Mouse (Mus musculus) hematopoietic multipotent progenitor cell, adult 10-12 weeks (in vitro differentiated cells): ENCODE measurements around the gene Ppp1r12b. TPM values are rescaled to one million over a fixed set of nuclear protein-coding genes. Genes with fewer than 3 reads are reported as not detected.

ENCODE experiments used
- polyA plus RNA-seq: library from polyadenylated mRNA; stranded (reverse); fragments of >175 nt; gene quantifications from 2 replicates; pipeline ENCODE4 v1.2.3, GENCODE M21; 2012; ENCODE audit warnings: low replicate concordance

Gene Ppp1r12b
- 3.7 and 4.6 TPM in 2 replicates for polyA plus RNA-seq

DNA sequence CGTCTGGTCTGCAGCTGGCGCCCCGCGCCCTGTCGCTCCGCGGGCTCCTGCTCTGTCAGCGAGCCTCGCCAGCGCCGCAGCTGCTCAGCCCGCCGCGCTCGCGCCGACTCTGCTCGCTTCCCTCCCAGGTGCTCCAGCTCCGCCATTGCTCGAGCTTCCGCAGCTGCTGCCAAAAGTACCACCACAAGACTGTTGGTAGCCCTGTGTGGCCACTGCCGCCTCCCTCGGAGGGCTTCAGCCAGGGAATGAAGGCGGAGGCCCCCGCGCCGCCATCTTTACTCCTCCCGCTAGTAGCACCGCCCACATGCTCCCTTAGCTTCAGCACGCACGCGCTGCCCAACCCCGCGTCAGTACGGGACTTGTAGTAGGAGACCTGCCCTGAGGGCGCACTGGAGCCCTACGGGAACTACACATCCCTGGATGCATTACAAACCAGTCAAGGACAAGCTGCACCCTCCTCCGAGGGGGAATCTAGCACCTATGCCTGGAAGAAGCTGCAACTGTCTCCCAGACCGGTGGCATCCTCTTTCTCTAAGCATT, at the start of gene Ppp1r12b:
TSS of gene Ppp1r12b (minus strand) at position 306 of the 540 bp plus-strand sequence.

GRCm38 (mm10) chr1:134962053-134962803, 6.5 kb upstream of the Ppp1r12b start, which contains the start of gene Ube2t:
Ube2t (plus strand) TSS chr1:134962565.

Other genes with a start within 250 kb of the Ppp1r12b start
- gene Ube2t, start 6.6 kb upstream of the Ppp1r12b start, polyA plus RNA-seq: 11.1 and 11.4 TPM in 2 replicates
- 0.04 TPM in 1 of 2 replicates, not detected in the other for gene Lgr6, start 149.3 kb upstream of the Ppp1r12b start, polyA plus RNA-seq
- 63.6 and 82.9 TPM in 2 replicates for gene Ptpn7, start 176.8 kb upstream of the Ppp1r12b start, polyA plus RNA-seq
- 116 and 131 TPM in 2 replicates for gene Arl8a, start 190.9 kb upstream of the Ppp1r12b start, polyA plus RNA-seq
- gene Gpr37l1, start 211.7 kb upstream of the Ppp1r12b start, polyA plus RNA-seq: not detected in 2 replicates